Mouse (Mus musculus): ENCODE results near the gene Btg4.

Gene Btg4

DNA sequence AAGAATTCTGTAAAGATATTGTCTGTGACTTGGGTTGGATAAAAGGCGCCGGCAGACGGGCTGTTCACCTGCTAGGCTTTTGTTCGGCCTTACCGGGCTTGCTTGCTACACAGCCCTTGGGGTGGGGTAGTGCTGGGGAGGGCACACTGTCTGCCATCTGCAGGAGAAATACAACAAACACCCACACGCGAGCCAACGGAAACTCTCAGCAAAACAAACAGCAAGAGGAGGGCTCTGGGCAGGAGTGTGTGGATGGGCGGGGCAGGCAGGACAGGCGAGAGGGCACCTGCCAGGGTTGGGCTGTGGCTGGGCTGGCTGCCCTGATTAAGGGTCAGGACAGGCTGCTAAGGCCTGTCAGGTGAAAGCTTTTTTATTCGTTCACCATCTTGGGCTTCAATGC is 107.3 kb downstream of the Btg4 start:
- no peak for DNase-seq (ENCODE audit: low spot score)

DNA sequence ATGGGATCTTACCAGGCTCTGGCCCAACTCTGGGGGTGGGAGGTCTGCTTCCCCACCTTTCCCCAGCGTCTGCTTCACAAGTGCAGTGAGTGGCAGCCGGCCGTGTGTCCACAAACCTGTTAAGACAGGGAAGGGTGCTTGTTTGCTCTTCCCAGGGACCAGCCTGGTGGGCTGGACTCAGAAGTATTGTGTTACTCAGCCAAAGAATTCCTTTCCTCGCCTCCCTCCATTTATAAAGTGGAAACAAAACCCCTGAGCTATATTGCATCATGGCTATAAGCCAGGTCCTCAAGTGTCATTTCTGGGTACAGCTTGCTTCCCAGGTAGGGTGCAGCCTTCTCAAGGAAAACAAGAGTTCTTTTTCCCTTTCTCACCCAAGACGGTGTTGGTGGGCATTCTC is 108.0 kb downstream of the Btg4 start:
- no peak for DNase-seq (ENCODE audit: low spot score)

DNA sequence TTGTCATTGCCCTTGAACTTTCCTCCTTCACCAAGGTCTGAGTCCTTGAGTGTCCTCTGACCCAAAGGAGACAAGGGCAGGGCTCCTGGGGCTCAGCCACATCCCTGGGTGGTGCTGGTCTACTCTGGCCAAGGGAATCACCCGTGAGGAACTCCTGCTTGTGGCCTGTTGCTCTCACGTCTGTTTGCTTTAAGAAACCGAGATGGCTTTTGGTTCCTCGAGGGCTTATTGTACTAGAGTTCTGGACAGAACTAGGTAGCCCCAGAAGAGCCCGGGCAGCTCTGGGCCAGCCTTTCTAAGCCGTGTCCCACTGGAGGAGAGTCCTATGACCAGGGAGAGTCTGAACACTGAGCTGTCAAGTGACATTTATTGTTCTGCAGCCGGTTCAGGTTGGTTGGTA is 108.4 kb downstream of the Btg4 start:
- DNase-seq (ENCODE audit: low spot score) = no peak
